Mouse (Mus musculus): ENCODE results near the gene Adssl1. TPM values are rescaled to one million over a fixed set of nuclear protein-coding genes. Genes with fewer than 3 reads are reported as not detected.

The Adssl1 gene
- polyA plus RNA-seq, 1 experiment, result 72.0 TPM

DNA sequence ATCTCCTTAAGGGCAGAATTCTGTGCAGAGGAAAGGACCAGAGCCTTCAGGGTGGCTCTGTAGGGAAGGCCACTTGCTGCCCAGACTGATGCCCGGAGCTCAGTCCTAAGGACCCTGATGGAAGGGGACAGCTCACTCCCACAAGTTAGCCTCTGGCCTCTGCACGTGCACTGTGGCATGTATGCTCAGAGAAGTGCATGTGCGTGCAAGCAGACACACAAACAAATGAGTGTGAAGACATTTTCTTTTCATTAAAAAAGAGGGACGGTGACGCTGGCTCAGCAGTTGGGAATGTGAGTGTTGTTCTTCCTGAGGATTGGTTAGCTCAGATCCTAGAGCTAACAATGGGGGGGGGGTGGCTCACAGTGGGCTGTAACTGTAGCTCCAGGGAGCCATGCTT, 40.4 kb upstream of the Adssl1 start:
- no peak overlapping the region for H3K27ac ChIP-seq (ENCODE audit: insufficient read depth, low read length)
- TF ChIP-seq POLR2A (IDR thresholded peaks at IDR 0.05; ENCODE audit: borderline replicate concordance, insufficient read depth, low read length), result no peak
- no peak for TF ChIP-seq CTCF (IDR thresholded peaks at IDR 0.05; ENCODE audit: borderline replicate concordance, insufficient read depth, low read depth, low read length)
- DNase-seq, result no peak
- 76% methylated on average over 5 of the region's 5 CpGs for WGBS
- no peaks in the 10 kb centered on the region for H3K27me3 ChIP-seq (ENCODE audit: control insufficient read depth, insufficient read depth, low read length)
- H3K4me3 ChIP-seq (replicated peaks; ENCODE audit: insufficient read depth, low read depth, low read length), result no peak overlapping the region
- H3K4me1 ChIP-seq (ENCODE audit: control insufficient read depth, insufficient read depth, low read length), result no peaks in the 10 kb centered on the region

- WGBS, result 91% methylated on average over 8 of the region's 8 CpGs
- Histone ChIP-seq H3K4me1 (ENCODE audit: control insufficient read depth, insufficient read depth, low read length) (no peaks in the 10 kb centered on the region), H3K27ac (ENCODE audit: insufficient read depth, low read length) (no peak overlapping the region), H3K4me3 (replicated peaks; ENCODE audit: insufficient read depth, low read depth, low read length) (no peak overlapping the region), H3K27me3 (ENCODE audit: control insufficient read depth, insufficient read depth, low read length) (no peaks in the 10 kb centered on the region)
- no peak for DNase-seq
- TF ChIP-seq POLR2A (IDR thresholded peaks at IDR 0.05; ENCODE audit: borderline replicate concordance, insufficient read depth, low read length) (no peak), CTCF (IDR thresholded peaks at IDR 0.05; ENCODE audit: borderline replicate concordance, insufficient read depth, low read depth, low read length) (no peak)
Observed at GRCm38 (mm10) chr12:112579926-112580325, 39.9 kb upstream of the Adssl1 start.

- Histone ChIP-seq H3K4me1 (ENCODE audit: control insufficient read depth, insufficient read depth, low read length) (peaks cover 6% of the 10 kb centered on the region), H3K4me3 (replicated peaks; ENCODE audit: insufficient read depth, low read depth, low read length) (no peak overlapping the region), H3K27me3 (ENCODE audit: control insufficient read depth, insufficient read depth, low read length) (no peaks in the 10 kb centered on the region), H3K27ac (ENCODE audit: insufficient read depth, low read length) (no peak overlapping the region)
- WGBS, result 84% methylated on average over 3 of the region's 3 CpGs
- TF ChIP-seq CTCF (IDR thresholded peaks at IDR 0.05; ENCODE audit: borderline replicate concordance, insufficient read depth, low read depth, low read length) (no peak), POLR2A (IDR thresholded peaks at IDR 0.05; ENCODE audit: borderline replicate concordance, insufficient read depth, low read length) (no peak)
- no peak for DNase-seq
Observed at GRCm38 (mm10) chr12:112581113-112581512, 38.7 kb upstream of the Adssl1 start.

DNA sequence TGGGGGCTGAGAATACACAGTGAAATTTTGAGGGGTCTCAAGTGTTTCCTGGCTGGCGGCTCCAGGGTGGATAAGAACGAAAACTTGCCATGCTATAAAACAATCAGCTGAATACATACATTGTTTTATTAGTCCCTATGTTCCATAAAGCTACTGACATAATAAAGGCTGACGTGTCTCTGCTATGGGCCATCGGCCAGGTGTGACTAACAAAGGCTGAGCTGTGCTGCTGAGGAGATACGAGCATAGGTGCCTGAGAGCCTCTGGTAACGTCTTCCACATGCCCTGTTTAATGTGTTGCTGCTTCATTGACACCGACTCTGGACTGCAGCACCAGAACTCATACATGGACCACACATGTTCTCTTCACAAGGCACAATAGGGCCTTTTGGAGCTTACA, 34.9 kb upstream of the Adssl1 start:
- TF ChIP-seq POLR2A (IDR thresholded peaks at IDR 0.05; ENCODE audit: borderline replicate concordance, insufficient read depth, low read length) (no peak), CTCF (IDR thresholded peaks at IDR 0.05; ENCODE audit: borderline replicate concordance, insufficient read depth, low read depth, low read length) (no peak)
- H3K4me3 ChIP-seq (replicated peaks; ENCODE audit: insufficient read depth, low read depth, low read length), result no peak overlapping the region
- H3K27ac ChIP-seq (ENCODE audit: insufficient read depth, low read length), result no peak overlapping the region
- peaks cover 33% of the 10 kb centered on the region for H3K4me1 ChIP-seq (ENCODE audit: control insufficient read depth, insufficient read depth, low read length)
- DNase-seq, result no peak
- H3K27me3 ChIP-seq (ENCODE audit: control insufficient read depth, insufficient read depth, low read length), result no peaks in the 10 kb centered on the region
- 97% methylated on average over 7 of the region's 7 CpGs for WGBS

GRCm38 (mm10) chr12:112585924-112586538, 33.8 kb upstream of the Adssl1 start:
- WGBS, result 70% methylated on average over 7 of the region's 7 CpGs
- Histone ChIP-seq H3K27ac (ENCODE audit: insufficient read depth, low read length) (no peak overlapping the region), H3K4me3 (replicated peaks; ENCODE audit: insufficient read depth, low read depth, low read length) (no peak overlapping the region), H3K27me3 (ENCODE audit: control insufficient read depth, insufficient read depth, low read length) (no peaks in the 10 kb centered on the region), H3K4me1 (ENCODE audit: control insufficient read depth, insufficient read depth, low read length) (peaks cover 42% of the 10 kb centered on the region)
- no peak for DNase-seq
- TF ChIP-seq CTCF (IDR thresholded peaks at IDR 0.05; ENCODE audit: borderline replicate concordance, insufficient read depth, low read depth, low read length) (0 out of 2 replicates have a peak, but pooled peaks have one; percentile 11), POLR2A (IDR thresholded peaks at IDR 0.05; ENCODE audit: borderline replicate concordance, insufficient read depth, low read length) (no peak)

- no peak for TF ChIP-seq POLR2A (IDR thresholded peaks at IDR 0.05; ENCODE audit: borderline replicate concordance, insufficient read depth, low read length)
- no peak for TF ChIP-seq CTCF (IDR thresholded peaks at IDR 0.05; ENCODE audit: borderline replicate concordance, insufficient read depth, low read depth, low read length)
- Histone ChIP-seq H3K4me3 (replicated peaks; ENCODE audit: insufficient read depth, low read depth, low read length) (no peak overlapping the region), H3K4me1 (ENCODE audit: control insufficient read depth, insufficient read depth, low read length) (peaks cover 55% of the 10 kb centered on the region), H3K27ac (ENCODE audit: insufficient read depth, low read length) (no peak overlapping the region), H3K27me3 (ENCODE audit: control insufficient read depth, insufficient read depth, low read length) (no peaks in the 10 kb centered on the region)
- 65% methylated on average over 14 of the region's 14 CpGs for WGBS
- peak; percentile 63 to 71 for DNase-seq
Observed at GRCm38 (mm10) chr12:112587125-112588124, 32.4 kb upstream of the Adssl1 start.

- peak within 1 kb of the TSS; percentile 47 for H3K4me3 ChIP-seq (replicated peaks; ENCODE audit: insufficient read depth, low read depth, low read length)
Observed at GRCm38 (mm10) chr12:112588426-112589256, 31.2 kb upstream of the Adssl1 start, which contains the start of gene Inf2. Gene Inf2, plus strand, starts transcription at chr12:112588784.

More at GRCm38 (mm10) chr12:112588426-112589256, 31.2 kb upstream of the Adssl1 start, which contains the start of gene Inf2:
- no peak for TF ChIP-seq CTCF (IDR thresholded peaks at IDR 0.05; ENCODE audit: borderline replicate concordance, insufficient read depth, low read depth, low read length)
- TF ChIP-seq POLR2A (IDR thresholded peaks at IDR 0.05; ENCODE audit: borderline replicate concordance, insufficient read depth, low read length), result no peak
- peaks cover 66% of the 10 kb centered on the region for H3K4me1 ChIP-seq (ENCODE audit: control insufficient read depth, insufficient read depth, low read length)
- 8% methylated on average over 60 of the region's 60 CpGs for WGBS
- H3K27me3 ChIP-seq (ENCODE audit: control insufficient read depth, insufficient read depth, low read length), result no peaks in the 10 kb centered on the region
- peak; percentile 56 for DNase-seq
- no peak within 1 kb of the TSS for H3K27ac ChIP-seq (ENCODE audit: insufficient read depth, low read length)
